Mouse (Mus musculus): Measurements from ENCODE around the gene En2. TPM values are rescaled to one million over a fixed set of nuclear protein-coding genes. Genes with fewer than 3 reads are reported as not detected.

Gene En2
- polyA plus RNA-seq, 1 experiment from 2014 or later, result not detected

DNA sequence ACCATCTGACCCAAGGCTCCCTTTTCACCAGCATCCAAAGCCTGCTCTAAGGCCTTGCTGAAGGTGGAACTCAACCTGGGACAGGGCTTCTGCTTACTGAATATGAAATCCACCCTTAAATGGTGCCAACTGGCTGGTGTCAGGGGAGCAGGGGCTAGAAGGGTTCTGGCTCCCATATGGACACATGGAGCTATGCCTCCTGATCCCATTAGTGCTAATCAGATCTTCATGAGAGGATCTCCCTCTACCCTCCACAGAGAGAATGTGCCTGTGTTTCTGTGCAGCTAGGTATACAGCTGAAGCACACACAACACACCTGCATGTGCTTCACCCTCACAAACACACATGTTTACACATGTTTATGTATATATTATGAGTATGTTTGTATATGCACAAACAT lies 20.9 kb upstream of the En2 start:
- peaks cover 75% of the 10 kb centered on the region for H3K27me3 ChIP-seq (ENCODE audit: insufficient read depth, poor library complexity, severe bottlenecking)
- no peaks in the 10 kb centered on the region for H3K4me1 ChIP-seq
- H3K27ac ChIP-seq, result no peak overlapping the region
- H3K9me3 ChIP-seq, result no peaks in the 10 kb centered on the region
- no peak overlapping the region for H3K4me3 ChIP-seq
- H3K36me3 ChIP-seq, result no peaks in the 10 kb centered on the region
- no peak for DNase-seq (ENCODE audit: low spot score)

DNA sequence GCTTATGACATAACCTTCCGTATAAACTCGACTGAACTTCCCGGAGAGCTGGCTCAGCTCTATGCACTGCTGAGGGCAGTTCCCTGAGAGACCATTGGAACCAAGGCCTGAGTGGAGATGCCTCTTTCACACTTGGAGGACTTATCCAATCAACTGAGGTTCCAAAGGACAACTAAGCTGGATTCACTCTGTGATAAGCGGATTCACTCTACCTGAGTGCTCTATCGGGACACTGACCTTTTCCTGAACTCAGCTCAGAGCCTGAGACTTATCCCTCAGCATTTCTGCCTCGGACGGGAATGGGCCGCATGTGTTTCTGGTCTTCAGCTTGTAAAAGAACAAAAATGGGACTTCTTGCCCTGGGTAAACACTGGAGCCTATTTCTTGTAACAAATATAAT lies 19.5 kb upstream of the En2 start:
- Histone ChIP-seq H3K4me1 (no peaks in the 10 kb centered on the region), H3K27ac (no peak overlapping the region), H3K27me3 (ENCODE audit: insufficient read depth, poor library complexity, severe bottlenecking) (peaks cover 83% of the 10 kb centered on the region), H3K4me3 (no peak overlapping the region), H3K9me3 (no peaks in the 10 kb centered on the region), H3K36me3 (no peaks in the 10 kb centered on the region)
- DNase-seq (ENCODE audit: low spot score), result no peak
- WGBS, result 80% methylated on average over 8 of the region's 8 CpGs

- H3K27me3 ChIP-seq (ENCODE audit: insufficient read depth, poor library complexity, severe bottlenecking), result peaks cover 92% of the 10 kb centered on the region
- 38% methylated on average over 3 of the region's 3 CpGs for WGBS
- no peaks in the 10 kb centered on the region for H3K9me3 ChIP-seq
- no peak overlapping the region for H3K4me3 ChIP-seq
- H3K27ac ChIP-seq, result no peak overlapping the region
- H3K4me1 ChIP-seq, result no peaks in the 10 kb centered on the region
- DNase-seq (ENCODE audit: low spot score), result no peak
- H3K36me3 ChIP-seq, result no peaks in the 10 kb centered on the region
Observed at GRCm38 (mm10) chr5:28148473-28148872, 17.0 kb upstream of the En2 start.

- no peak overlapping the region for H3K27ac ChIP-seq
- no peak for DNase-seq (ENCODE audit: low spot score)
- peaks cover 93% of the 10 kb centered on the region for H3K27me3 ChIP-seq (ENCODE audit: insufficient read depth, poor library complexity, severe bottlenecking)
- no peaks in the 10 kb centered on the region for H3K4me1 ChIP-seq
- H3K9me3 ChIP-seq, result no peaks in the 10 kb centered on the region
- no peaks in the 10 kb centered on the region for H3K36me3 ChIP-seq
- 74% methylated on average over 3 of the region's 3 CpGs for whole genome bisulfite sequencing
- no peak overlapping the region for H3K4me3 ChIP-seq
Observed at GRCm38 (mm10) chr5:28149436-28149835, 16.1 kb upstream of the En2 start.

- no peaks in the 10 kb centered on the region for H3K9me3 ChIP-seq
- no peak overlapping the region for H3K4me3 ChIP-seq
- 5% methylated on average over 9 of the region's 9 CpGs for WGBS
- no peaks in the 10 kb centered on the region for H3K36me3 ChIP-seq
- no peak overlapping the region for H3K27ac ChIP-seq
- DNase-seq (ENCODE audit: low spot score), result no peak
- H3K27me3 ChIP-seq (ENCODE audit: insufficient read depth, poor library complexity, severe bottlenecking), result peaks cover 97% of the 10 kb centered on the region
- peaks cover 13% of the 10 kb centered on the region for H3K4me1 ChIP-seq
Observed at GRCm38 (mm10) chr5:28157044-28157730, 8.3 kb upstream of the En2 start.

- peak overlapping the region; percentile 20; the same call in 1 of the 2 replicates for H3K4me3 ChIP-seq
- H3K27me3 ChIP-seq (ENCODE audit: insufficient read depth, poor library complexity, severe bottlenecking), result peaks cover 97% of the 10 kb centered on the region
- H3K36me3 ChIP-seq, result no peaks in the 10 kb centered on the region
- no peak overlapping the region for H3K27ac ChIP-seq
- 2% methylated on average over 17 of the region's 17 CpGs for WGBS
- peaks cover 14% of the 10 kb centered on the region for H3K4me1 ChIP-seq
- no peak for DNase-seq (ENCODE audit: low spot score)
- H3K9me3 ChIP-seq, result no peaks in the 10 kb centered on the region
Observed at GRCm38 (mm10) chr5:28157781-28158180, 7.7 kb upstream of the En2 start.

- WGBS, result under 1% methylated on average over 31 of the region's 31 CpGs
- H3K4me3 ChIP-seq, result peak overlapping the region; percentile 20; the same call in 1 of the 2 replicates
- H3K36me3 ChIP-seq, result no peaks in the 10 kb centered on the region
- H3K9me3 ChIP-seq, result no peaks in the 10 kb centered on the region
- H3K4me1 ChIP-seq, result peaks cover 14% of the 10 kb centered on the region
- no peak overlapping the region for H3K27ac ChIP-seq
- H3K27me3 ChIP-seq (ENCODE audit: insufficient read depth, poor library complexity, severe bottlenecking), result peaks cover 97% of the 10 kb centered on the region
- DNase-seq (ENCODE audit: low spot score), result no peak
Observed at GRCm38 (mm10) chr5:28158308-28159071, 7.0 kb upstream of the En2 start.

DNA sequence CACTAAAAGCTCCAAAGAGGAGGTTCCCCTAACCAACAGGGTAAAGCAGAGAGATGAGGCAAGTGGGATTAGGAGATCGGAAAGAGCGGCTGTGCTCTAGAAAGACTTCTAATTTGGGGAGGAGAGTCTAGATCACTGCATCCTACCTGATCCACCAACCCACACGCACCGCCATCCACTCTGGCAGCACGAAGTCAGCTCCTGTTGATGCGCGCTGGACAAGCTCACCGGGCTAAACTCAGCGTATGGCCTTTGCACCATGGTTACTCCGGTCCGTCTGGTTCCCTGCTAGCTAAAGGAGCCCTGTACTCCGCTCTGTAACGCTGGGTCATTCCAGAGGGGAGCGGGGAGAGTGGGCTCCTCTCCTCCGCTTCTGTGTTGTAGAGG lies 6.4 kb upstream of the En2 start:
- no peak for DNase-seq (ENCODE audit: low spot score)
- peaks cover 97% of the 10 kb centered on the region for H3K27me3 ChIP-seq (ENCODE audit: insufficient read depth, poor library complexity, severe bottlenecking)
- H3K9me3 ChIP-seq, result no peaks in the 10 kb centered on the region
- H3K36me3 ChIP-seq, result no peaks in the 10 kb centered on the region
- 2% methylated on average over 15 of the region's 15 CpGs for WGBS
- H3K4me1 ChIP-seq, result peaks cover 14% of the 10 kb centered on the region
- H3K4me3 ChIP-seq, result no peak overlapping the region
- H3K27ac ChIP-seq, result no peak overlapping the region

DNA sequence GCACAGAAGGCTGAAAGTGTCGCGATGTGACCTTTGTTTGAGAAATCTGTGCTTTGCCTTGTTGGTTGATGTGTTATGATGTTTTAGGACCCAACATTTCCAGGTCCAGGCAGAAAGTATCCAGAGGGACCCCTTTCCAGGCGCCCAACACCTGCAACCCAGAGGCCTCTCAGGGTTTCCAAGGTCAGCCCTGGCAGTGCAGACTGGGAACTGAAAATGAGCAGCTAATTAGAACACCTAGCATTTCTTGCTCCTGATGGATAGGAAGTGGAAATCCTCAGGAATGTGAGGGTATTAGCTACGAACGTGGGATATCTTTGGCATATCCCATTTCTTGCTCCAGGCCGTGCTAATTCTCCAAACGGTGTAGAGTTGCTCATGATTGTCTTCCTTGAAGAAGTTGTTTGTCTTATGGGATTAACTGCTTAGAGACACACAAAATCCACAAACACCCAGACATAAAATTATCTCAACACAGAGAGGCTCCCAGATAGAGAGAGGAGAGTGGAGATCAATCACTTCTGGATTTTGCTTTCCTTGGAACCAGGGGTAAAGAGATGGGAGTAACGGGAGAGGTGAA lies 5.5 kb upstream of the En2 start:
- peaks cover 98% of the 10 kb centered on the region for H3K27me3 ChIP-seq (ENCODE audit: insufficient read depth, poor library complexity, severe bottlenecking)
- no peak overlapping the region for H3K27ac ChIP-seq
- WGBS, result under 1% methylated on average over 8 of the region's 8 CpGs
- no peak overlapping the region for H3K4me3 ChIP-seq
- no peaks in the 10 kb centered on the region for H3K9me3 ChIP-seq
- DNase-seq (ENCODE audit: low spot score), result no peak
- H3K36me3 ChIP-seq, result no peaks in the 10 kb centered on the region
- H3K4me1 ChIP-seq, result peaks cover 14% of the 10 kb centered on the region

DNA sequence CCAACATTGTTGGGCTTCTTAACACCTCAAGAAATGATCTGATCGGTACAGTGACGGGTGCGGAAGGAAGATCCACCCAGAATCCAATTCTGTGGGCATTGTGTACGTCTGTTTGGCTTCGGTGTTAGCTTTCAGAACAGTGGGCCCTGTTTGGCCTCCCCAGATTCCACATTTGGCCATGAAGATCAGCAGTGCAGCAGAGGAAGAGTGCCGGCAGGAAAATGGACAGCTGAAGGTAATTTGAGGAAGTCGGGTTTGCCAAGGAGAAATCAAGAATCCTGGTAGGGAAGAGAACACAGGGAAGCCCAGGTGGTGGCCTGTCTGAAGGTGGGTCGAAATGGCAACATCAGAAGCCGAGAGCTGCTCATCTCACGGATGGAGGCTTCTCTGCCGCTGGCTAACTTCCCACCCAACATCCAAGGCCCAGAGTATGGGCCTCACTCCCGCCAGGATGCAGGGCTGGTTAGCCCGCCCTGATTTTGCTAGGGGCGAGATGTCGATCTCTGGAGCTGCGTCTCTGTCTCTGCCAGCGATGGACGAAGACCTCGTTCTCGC lies 4.0 kb upstream of the En2 start:
- Histone ChIP-seq H3K36me3 (no peaks in the 10 kb centered on the region), H3K4me1 (peaks cover 25% of the 10 kb centered on the region), H3K4me3 (peak overlapping the region; percentile 42; the same call in 1 of the 2 replicates), H3K27me3 (ENCODE audit: insufficient read depth, poor library complexity, severe bottlenecking) (peaks cover 99% of the 10 kb centered on the region), H3K27ac (no peak overlapping the region), H3K9me3 (no peaks in the 10 kb centered on the region)
- WGBS, result 3% methylated on average over 20 of the region's 20 CpGs
- DNase-seq (ENCODE audit: low spot score), result no peak

DNA sequence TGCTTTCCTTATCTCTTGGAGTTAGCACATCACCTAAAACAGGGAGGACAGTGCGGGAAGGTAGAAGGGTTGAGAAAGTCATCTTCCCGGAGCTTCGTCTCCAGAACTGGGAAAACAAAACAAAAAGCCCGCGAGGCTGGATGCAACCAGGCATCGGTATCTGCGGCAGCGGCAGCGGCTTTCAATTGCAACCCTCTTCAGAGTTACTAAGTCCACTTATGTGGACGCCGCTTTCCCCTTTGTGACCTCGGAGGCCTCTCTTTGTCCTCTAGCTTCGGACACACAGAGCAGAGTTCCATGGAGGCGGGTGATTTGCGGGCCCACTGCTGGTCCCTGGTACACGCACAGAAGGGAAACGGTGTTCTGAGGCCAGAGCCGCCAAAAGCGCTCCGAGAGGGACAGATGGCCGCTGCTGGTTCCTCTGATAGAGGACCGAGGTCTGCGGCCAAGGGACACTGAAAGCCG lies 3.5 kb upstream of the En2 start:
- under 1% methylated on average over 24 of the region's 24 CpGs for WGBS
- DNase-seq (ENCODE audit: low spot score), result no peak
- H3K27me3 ChIP-seq (ENCODE audit: insufficient read depth, poor library complexity, severe bottlenecking), result peaks cover 99% of the 10 kb centered on the region
- H3K27ac ChIP-seq, result no peak overlapping the region
- H3K9me3 ChIP-seq, result no peaks in the 10 kb centered on the region
- H3K36me3 ChIP-seq, result no peaks in the 10 kb centered on the region
- peak overlapping the region; percentile 42 for H3K4me3 ChIP-seq
- peaks cover 30% of the 10 kb centered on the region for H3K4me1 ChIP-seq

- no peaks in the 10 kb centered on the region for H3K9me3 ChIP-seq
- H3K4me1 ChIP-seq, result peaks cover 31% of the 10 kb centered on the region
- no peak overlapping the region for H3K27ac ChIP-seq
- WGBS, result 14% methylated on average over 1 of the region's 1 CpGs
- H3K36me3 ChIP-seq, result no peaks in the 10 kb centered on the region
- no peak overlapping the region for H3K4me3 ChIP-seq
- peaks cover 98% of the 10 kb centered on the region for H3K27me3 ChIP-seq (ENCODE audit: insufficient read depth, poor library complexity, severe bottlenecking)
- DNase-seq (ENCODE audit: low spot score), result no peak
Observed at GRCm38 (mm10) chr5:28163926-28164325, 1.6 kb upstream of the En2 start.

Data from heart, embryonic 10.5 days (tissue).